16 mouse cellular contexts compared by ENCODE assay signal in genomic region chr9:113295850-113296467, GRCm38 (mm10).
A peak's percentile ranks its signal among the peaks of the same experiment; 100 is the strongest.
DNase-seq lines count a peak whose midpoint lies in the region; ATAC-seq and TF ChIP-seq lines count a peak whose summit lies in the region.
"Had no signal": no experiment of that assay in that cellular context is flagged by ENCODE, and none has a peak within 500 bp of the region (broad histone marks: within the 10 kb centered on the region; RNA-seq: fewer than 3 reads in every experiment).

No protein-coding gene starts in this region.

- DNase-seq in heart, postnatal 25 days (ENCODE audit: low spot score), result no peak
- no peak for DNase-seq in kidney, adult 18-20 months
- DNase-seq in left cerebral cortex, adult 2 months (ENCODE audit: extremely low spot score in 1 of 2, low spot score in 2 of 2), result no peak
- no peak for DNase-seq in left cerebral cortex, postnatal 4 days
- peak; percentile 1 for DNase-seq in 416B (ENCODE audit: low read depth)
- no peak for DNase-seq in ovary, postnatal 36 days (ENCODE audit: low spot score)
- DNase-seq: adrenal gland, postnatal 25 days; kidney, adult 2 months; lung, adult 18-20 months; lung, postnatal 36 days; retina, postnatal 1 day; right cerebral cortex, postnatal 4 days; thymus, postnatal 14 days had no signal

- peak; percentile 11; the same call in 1 of the 2 replicates for TF ChIP-seq CTCF in left cerebral cortex, adult 2 months (IDR thresholded peaks at IDR 0.05)

- no peaks in the 10 kb centered on the region for H3K9me3 ChIP-seq in heart, embryonic 11.5 days (replicated peaks; ENCODE audit: control insufficient read depth, low read length)
- no peaks in the 10 kb centered on the region for H3K9me3 ChIP-seq in kidney, embryonic 14.5 days (ENCODE audit: control insufficient read depth, low read length)

- peaks cover 2% of the 10 kb centered on the region; the same call in 1 of the 2 replicates for H3K4me1 ChIP-seq in heart, embryonic 11.5 days (ENCODE audit: control insufficient read depth, insufficient read depth, low read length)
- H3K4me1 ChIP-seq in kidney, embryonic 14.5 days (ENCODE audit: control insufficient read depth, insufficient read depth, low read length), result no peaks in the 10 kb centered on the region; the same call in 1 of the 2 replicates

- intact Hi-C loops in heart, postnatal 25 days (cut with DNase I), result no loop called here
- intact Hi-C loops in left cerebral cortex, adult 2 months (cut with DNase I), result loop anchor here (5.0 kb wide), 2 partner anchors 34 to 119 kb away; no protein-coding TSS in a partner anchor
- intact Hi-C loops in left cerebral cortex, postnatal 4 days (cut with DNase I), result no loop called here

- ATAC-seq in heart, embryonic 11.5 days (replicated peaks; ENCODE audit: insufficient number of reproducible peaks, low FRiP score, low TSS enrichment), result peak; percentile 42; the same call in 1 of the 2 replicates
- ATAC-seq in kidney, embryonic 14.5 days (ENCODE audit: low FRiP score, low TSS enrichment), result peak; percentile 77

- no peak overlapping the region for H3K9ac ChIP-seq in heart, embryonic 11.5 days (ENCODE audit: low read depth, low read length)
- H3K9ac ChIP-seq in kidney, embryonic 14.5 days (ENCODE audit: low read depth, low read length), result no peak overlapping the region

- no peak overlapping the region for H3K4me3 ChIP-seq in heart, embryonic 11.5 days (ENCODE audit: low read depth, low read length)
- H3K4me3 ChIP-seq in kidney, embryonic 14.5 days (ENCODE audit: low read length), result no peak overlapping the region
- H3K4me3 ChIP-seq in left cerebral cortex, adult 2 months, result no peak overlapping the region

- H3K27ac ChIP-seq in heart, embryonic 11.5 days (ENCODE audit: low read depth, low read length), result peak overlapping the region; percentile 41; the same call in 1 of the 2 replicates
- H3K27ac ChIP-seq in kidney, embryonic 14.5 days (ENCODE audit: low read depth, low read length), result no peak overlapping the region
- H3K27ac ChIP-seq in left cerebral cortex, adult 2 months, result peak overlapping the region; percentile 82

- WGBS in heart, embryonic 11.5 days (ENCODE audit: insufficient replicate concordance), result 38% methylated on average over 5 of the region's 5 CpGs
- 31% methylated on average over 5 of the region's 5 CpGs for WGBS in kidney, embryonic 14.5 days

- H3K27me3 ChIP-seq in heart, embryonic 11.5 days (ENCODE audit: control insufficient read depth, insufficient read depth, low read length), result no peaks in the 10 kb centered on the region
- no peaks in the 10 kb centered on the region for H3K27me3 ChIP-seq in kidney, embryonic 14.5 days (ENCODE audit: control insufficient read depth, insufficient read depth, low read length)

- H3K36me3 ChIP-seq in heart, embryonic 11.5 days (ENCODE audit: control insufficient read depth, insufficient read depth, low read length), result no peaks in the 10 kb centered on the region
- H3K36me3 ChIP-seq in kidney, embryonic 14.5 days (ENCODE audit: control insufficient read depth, insufficient read depth, low read length), result no peaks in the 10 kb centered on the region
- H3K36me3 ChIP-seq: G1E had no signal

- no peak overlapping the region for H3K4me2 ChIP-seq in heart, embryonic 11.5 days
- no peak overlapping the region for H3K4me2 ChIP-seq in kidney, embryonic 14.5 days (replicated peaks; ENCODE audit: low read depth, low read length)
